Mouse (Mus musculus) hindbrain, embryonic 16.5 days (tissue): ENCODE measurements around the gene Cpsf4l. TPM values are rescaled to one million over a fixed set of nuclear protein-coding genes. Genes with fewer than 3 reads are reported as not detected.

ENCODE experiments used
- ATAC-seq: fragments of 200-750 bp; cut with Nextera tagmentation; 2 replicates; pipeline ENCODE4 v1.8.0; 2017; ENCODE audit warnings: moderate TSS enrichment, moderate library complexity
- H3K27ac ChIP-seq: fragments of 300-500 bp; sonication (generic); 2 replicates; pipeline ENCODE4 v1.5.1; 2014; ENCODE audit warnings: low read depth, mild to moderate bottlenecking, control low read depth, low read length, moderate library complexity
- H3K27me3 ChIP-seq: fragments of 300-500 bp; sonication (generic); replicated peaks from 2 replicates; pipeline ENCODE4 v1.6.1; 2014; ENCODE audit warnings: low read length; ENCODE audit not compliant: control insufficient read depth, insufficient read depth
- H3K36me3 ChIP-seq: fragments of 300-500 bp; sonication (generic); 2 replicates; pipeline ENCODE4 v1.6.1; 2014; ENCODE audit warnings: mild to moderate bottlenecking, low read length, moderate library complexity, mixed read lengths; ENCODE audit not compliant: control insufficient read depth, insufficient read depth
- H3K4me1 ChIP-seq: fragments of 300-500 bp; sonication (generic); 2 replicates; pipeline ENCODE4 v1.6.1; 2014; ENCODE audit warnings: low read depth, low read length; ENCODE audit not compliant: control insufficient read depth, insufficient read depth
- H3K4me2 ChIP-seq: fragments of 300-500 bp; sonication (generic); 2 replicates; pipeline ENCODE4 v1.6.1; 2014; ENCODE audit warnings: mild to moderate bottlenecking, low read length, control low read depth, moderate library complexity
- H3K4me3 ChIP-seq: fragments of 300-500 bp; sonication (generic); 2 replicates; pipeline ENCODE4 v1.5.1; 2014; ENCODE audit warnings: mild to moderate bottlenecking, low read length, control low read depth, moderate library complexity
- H3K9ac ChIP-seq: fragments of 300-500 bp; sonication (generic); 2 replicates; pipeline ENCODE4 v1.6.1; 2014; ENCODE audit warnings: low read depth, mild to moderate bottlenecking, control low read depth, low read length, moderate library complexity
- H3K9me3 ChIP-seq: fragments of 300-500 bp; sonication (generic); 2 replicates; pipeline ENCODE4 v1.6.1; 2014; ENCODE audit warnings: mild to moderate bottlenecking, low read length, moderate library complexity; ENCODE audit not compliant: control insufficient read depth
- whole genome bisulfite sequencing: fragments of 180-500 bp; shearing (Covaris S2); extraction: QIAGEN DNeasy Blood & Tissue Kit; methylation state at CpG from one replicate; pipeline ENCODE4 v1.1.7; 2014; 5-methylcytosine and 5-hydroxymethylcytosine counted together
- polyA plus RNA-seq: library from polyadenylated mRNA; unstranded; fragments of >200 nt; fragmentation: Nextera tagmentation; extraction: Ambion mirVana; gene quantifications from 2 replicates; pipeline ENCODE4 v1.2.1, GENCODE M21; 2015

Gene Cpsf4l
- polyA plus RNA-seq, 1 experiment from 2014 or later, result 0.19 TPM

- Histone ChIP-seq H3K9ac (no peak overlapping the region; the same call in 1 of the 2 replicates), H3K36me3 (peaks cover 4% of the 10 kb centered on the region; the same call in 1 of the 2 replicates), H3K4me1 (peaks cover 14% of the 10 kb centered on the region), H3K27ac (no peak overlapping the region), H3K27me3 (peaks cover 2% of the 10 kb centered on the region), H3K4me2 (no peak overlapping the region), H3K4me3 (no peak overlapping the region), H3K9me3 (no peaks in the 10 kb centered on the region)
- ATAC-seq, result no peak
- 45% methylated on average over 1 of the region's 1 CpGs for WGBS
Observed at GRCm38 (mm10) chr11:113711061-113711460, 1.2 kb upstream of the Cpsf4l start.

- Histone ChIP-seq H3K36me3 (peaks cover 4% of the 10 kb centered on the region; the same call in 1 of the 2 replicates), H3K4me1 (peaks cover 14% of the 10 kb centered on the region), H3K9ac (peak overlapping the region; percentile 44), H3K27me3 (peaks cover 2% of the 10 kb centered on the region), H3K9me3 (no peaks in the 10 kb centered on the region), H3K4me2 (no peak overlapping the region), H3K27ac (peak overlapping the region; percentile 72; the same call in 1 of the 2 replicates), H3K4me3 (no peak overlapping the region)
- 1% methylated on average over 10 of the region's 10 CpGs for WGBS
- ATAC-seq, result no peak
Observed at GRCm38 (mm10) chr11:113710257-113710777, 500 bp upstream of the Cpsf4l start.

- peaks cover 4% of the 10 kb centered on the region; the same call in 1 of the 2 replicates for H3K36me3 ChIP-seq
- no peak overlapping the region for H3K27ac ChIP-seq
- ATAC-seq, result peak; percentile 16; the same call in 1 of the 2 replicates
- WGBS, result 17% methylated on average over 15 of the region's 15 CpGs
- no peak overlapping the region for H3K9ac ChIP-seq
- peaks cover 14% of the 10 kb centered on the region for H3K4me1 ChIP-seq
- no peak overlapping the region for H3K4me3 ChIP-seq
- peaks cover 2% of the 10 kb centered on the region; the same call in 1 of the 2 replicates for H3K27me3 ChIP-seq
- no peaks in the 10 kb centered on the region for H3K9me3 ChIP-seq
- no peak overlapping the region for H3K4me2 ChIP-seq
Observed at GRCm38 (mm10) chr11:113709272-113709671, 545 bp downstream of the Cpsf4l start.

- Histone ChIP-seq H3K4me3 (no peak overlapping the region), H3K9ac (no peak overlapping the region), H3K36me3 (peaks cover 4% of the 10 kb centered on the region; the same call in 1 of the 2 replicates), H3K9me3 (no peaks in the 10 kb centered on the region), H3K27me3 (peaks cover 2% of the 10 kb centered on the region; the same call in 1 of the 2 replicates), H3K4me1 (peaks cover 14% of the 10 kb centered on the region), H3K27ac (no peak overlapping the region), H3K4me2 (no peak overlapping the region)
- ATAC-seq, result no peak
- 57% methylated on average over 19 of the region's 19 CpGs for WGBS
Observed at GRCm38 (mm10) chr11:113708629-113709213, 1.1 kb downstream of the Cpsf4l start.

GRCm38 (mm10) chr11:113705966-113706652 lies 3.7 kb downstream of the Cpsf4l start:
- peaks cover 2% of the 10 kb centered on the region; the same call in 1 of the 2 replicates for H3K27me3 ChIP-seq
- no peaks in the 10 kb centered on the region for H3K9me3 ChIP-seq
- peaks cover 14% of the 10 kb centered on the region for H3K4me1 ChIP-seq
- ATAC-seq, result no peak
- no peak overlapping the region for H3K4me2 ChIP-seq
- no peak overlapping the region for H3K4me3 ChIP-seq
- H3K27ac ChIP-seq, result no peak overlapping the region
- H3K36me3 ChIP-seq, result peaks cover 4% of the 10 kb centered on the region; the same call in 1 of the 2 replicates
- WGBS, result 87% methylated on average over 15 of the region's 15 CpGs
- H3K9ac ChIP-seq, result no peak overlapping the region

GRCm38 (mm10) chr11:113703758-113704157 lies 6.1 kb downstream of the Cpsf4l start:
- WGBS, result 29% methylated on average over 5 of the region's 5 CpGs
- no peaks in the 10 kb centered on the region for H3K9me3 ChIP-seq
- no peaks in the 10 kb centered on the region for H3K4me1 ChIP-seq

GRCm38 (mm10) chr11:113699643-113700042 lies 10.2 kb downstream of the Cpsf4l start:
- WGBS, result 88% methylated on average over 7 of the region's 7 CpGs
- no peak for ATAC-seq
- Histone ChIP-seq H3K9ac (no peak overlapping the region), H3K36me3 (peaks cover 18% of the 10 kb centered on the region), H3K4me2 (no peak overlapping the region), H3K4me3 (no peak overlapping the region), H3K9me3 (no peaks in the 10 kb centered on the region), H3K27me3 (no peaks in the 10 kb centered on the region), H3K4me1 (no peaks in the 10 kb centered on the region), H3K27ac (no peak overlapping the region)

More at GRCm38 (mm10) chr11:113703758-113704157, 6.1 kb downstream of the Cpsf4l start:
- Histone ChIP-seq H3K4me2 (no peak overlapping the region), H3K27ac (no peak overlapping the region), H3K9ac (no peak overlapping the region), H3K36me3 (peaks cover 8% of the 10 kb centered on the region; the same call in 1 of the 2 replicates), H3K4me3 (no peak overlapping the region), H3K27me3 (no peaks in the 10 kb centered on the region)
- ATAC-seq, result peak; percentile 75

GRCm38 (mm10) chr11:113698013-113698545 lies 11.7 kb downstream of the Cpsf4l start:
- 81% methylated on average over 12 of the region's 12 CpGs for WGBS

GRCm38 (mm10) chr11:113697571-113697970 lies 12.2 kb downstream of the Cpsf4l start:
- no peak overlapping the region for H3K4me3 ChIP-seq
- H3K9ac ChIP-seq, result no peak overlapping the region
- 79% methylated on average over 5 of the region's 5 CpGs for WGBS
- H3K36me3 ChIP-seq, result peaks cover 24% of the 10 kb centered on the region
- no peaks in the 10 kb centered on the region for H3K4me1 ChIP-seq
- no peaks in the 10 kb centered on the region for H3K9me3 ChIP-seq
- no peaks in the 10 kb centered on the region for H3K27me3 ChIP-seq
- no peak overlapping the region for H3K27ac ChIP-seq
- H3K4me2 ChIP-seq, result no peak overlapping the region
- ATAC-seq, result no peak

More at GRCm38 (mm10) chr11:113698013-113698545, 11.7 kb downstream of the Cpsf4l start:
- Histone ChIP-seq H3K9me3 (no peaks in the 10 kb centered on the region), H3K27me3 (no peaks in the 10 kb centered on the region), H3K4me2 (no peak overlapping the region), H3K27ac (no peak overlapping the region), H3K4me3 (no peak overlapping the region), H3K9ac (no peak overlapping the region), H3K4me1 (no peaks in the 10 kb centered on the region), H3K36me3 (peaks cover 24% of the 10 kb centered on the region)
- ATAC-seq, result no peak
